Mouse (Mus musculus) limb, embryonic 12.5 days (tissue): ENCODE measurements at regions not wholly inside any gene's neighbourhood (a gene's known extent, or its start where the extent isn't known, plus 50 kb on each side); places are given as distances from the start of the nearest gene placed in this dataset.

Experiments
- ATAC-seq: fragments of 200-750 bp; cut with Nextera tagmentation; 2 replicates; pipeline ENCODE4 v1.8.0; 2017; ENCODE audit warnings: low read depth, moderate TSS enrichment; ENCODE audit not compliant: insufficient number of reproducible peaks, insufficient read depth, low FRiP score, low TSS enrichment
- H3K27ac ChIP-seq: fragments of 300-500 bp; sonication (generic); 2 replicates; pipeline ENCODE4 v1.5.1; 2016; ENCODE audit warnings: mild to moderate bottlenecking, moderate library complexity
- H3K27me3 ChIP-seq: fragments of 300-500 bp; sonication (generic); 2 replicates; pipeline ENCODE4 v1.6.1; 2016; ENCODE audit warnings: mild to moderate bottlenecking, moderate library complexity
- H3K36me3 ChIP-seq: fragments of 300-500 bp; sonication (generic); 2 replicates; pipeline ENCODE4 v1.6.1; 2016; ENCODE audit warnings: mild to moderate bottlenecking, moderate library complexity
- H3K4me1 ChIP-seq: fragments of 300-500 bp; sonication (generic); replicated peaks from 2 replicates; pipeline ENCODE4 v1.6.1; 2016
- H3K4me2 ChIP-seq: fragments of 300-500 bp; sonication (generic); 2 replicates; pipeline ENCODE4 v1.6.1; 2016; ENCODE audit warnings: mild to moderate bottlenecking, moderate library complexity
- H3K4me3 ChIP-seq: fragments of 300-500 bp; sonication (generic); replicated peaks from 2 replicates; pipeline ENCODE4 v1.5.1; 2016; ENCODE audit warnings: mild to moderate bottlenecking
- H3K9ac ChIP-seq: fragments of 300-500 bp; sonication (generic); replicated peaks from 2 replicates; pipeline ENCODE4 v1.6.1; 2016; ENCODE audit warnings: mild to moderate bottlenecking, moderate library complexity
- H3K9me3 ChIP-seq: fragments of 300-500 bp; sonication (generic); 2 replicates; pipeline ENCODE4 v1.6.1; 2016; ENCODE audit warnings: mild to moderate bottlenecking, moderate library complexity
- WGBS: fragments of 180-500 bp; shearing (Covaris S2); methylation state at CpG from one replicate; pipeline ENCODE4 v1.1.7; 2016; 5-methylcytosine and 5-hydroxymethylcytosine counted together

GRCm38 (mm10) chr6:7120136-7120535 is 164.3 kb downstream of the Sdhaf3 start:
- no peaks in the 10 kb centered on the region for H3K27me3 ChIP-seq
- no peak overlapping the region for H3K27ac ChIP-seq
- WGBS, result 26% methylated on average over 4 of the region's 4 CpGs
- H3K4me1 ChIP-seq, result no peaks in the 10 kb centered on the region
- no peak overlapping the region for H3K4me3 ChIP-seq
- H3K4me2 ChIP-seq, result no peak overlapping the region
- H3K36me3 ChIP-seq, result no peaks in the 10 kb centered on the region
- H3K9me3 ChIP-seq, result no peaks in the 10 kb centered on the region
- ATAC-seq, result no peak
- no peak overlapping the region for H3K9ac ChIP-seq

DNA sequence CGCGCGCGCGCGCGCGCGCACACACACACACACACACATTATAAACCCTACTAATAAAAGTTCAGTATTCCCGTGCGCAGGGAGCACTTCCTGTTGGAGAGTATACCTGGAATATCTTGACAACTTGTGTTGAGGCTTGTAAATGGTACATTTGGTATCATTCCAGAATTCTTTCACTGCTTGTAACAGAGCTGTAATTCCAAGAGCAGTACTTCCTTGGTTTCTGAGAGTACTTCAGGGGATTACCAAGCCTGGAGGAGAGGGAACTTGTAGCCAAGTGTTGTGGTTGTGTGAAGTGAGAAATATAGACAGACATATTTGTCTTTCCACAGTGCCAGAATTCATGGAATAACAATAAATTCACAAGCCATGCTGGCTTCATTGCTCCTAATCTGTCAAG is 177.2 kb downstream of the Sdhaf3 start:
- 93% methylated on average over 11 of the region's 11 CpGs for WGBS
- Histone ChIP-seq H3K4me3 (no peak overlapping the region), H3K9me3 (no peaks in the 10 kb centered on the region), H3K36me3 (no peaks in the 10 kb centered on the region), H3K4me2 (no peak overlapping the region), H3K27ac (no peak overlapping the region), H3K4me1 (peaks cover 17% of the 10 kb centered on the region), H3K27me3 (no peaks in the 10 kb centered on the region), H3K9ac (no peak overlapping the region)
- no peak for ATAC-seq

GRCm38 (mm10) chr6:7134062-7134461 is 178.3 kb downstream of the Sdhaf3 start:
- H3K4me3 ChIP-seq, result no peak overlapping the region
- peaks cover 17% of the 10 kb centered on the region for H3K4me1 ChIP-seq
- H3K4me2 ChIP-seq, result no peak overlapping the region
- no peaks in the 10 kb centered on the region for H3K27me3 ChIP-seq
- no peaks in the 10 kb centered on the region for H3K36me3 ChIP-seq
- no peaks in the 10 kb centered on the region for H3K9me3 ChIP-seq
- no peak overlapping the region for H3K27ac ChIP-seq
- no peak overlapping the region for H3K9ac ChIP-seq
- ATAC-seq, result no peak
- 19% methylated on average over 4 of the region's 4 CpGs for whole genome bisulfite sequencing

- Histone ChIP-seq H3K27ac (no peak overlapping the region), H3K4me3 (no peak overlapping the region), H3K4me1 (peaks cover 17% of the 10 kb centered on the region), H3K27me3 (no peaks in the 10 kb centered on the region), H3K9me3 (no peaks in the 10 kb centered on the region), H3K36me3 (no peaks in the 10 kb centered on the region), H3K9ac (no peak overlapping the region), H3K4me2 (no peak overlapping the region)
- 73% methylated on average over 1 of the region's 1 CpGs for WGBS
- no peak for ATAC-seq
Measured at GRCm38 (mm10) chr6:7134888-7135287, 179.1 kb downstream of the Sdhaf3 start.

GRCm38 (mm10) chr6:7181711-7182110 is 225.9 kb downstream of the Sdhaf3 start:
- WGBS, result 74% methylated on average over 2 of the region's 2 CpGs
- H3K36me3 ChIP-seq, result no peaks in the 10 kb centered on the region
- no peaks in the 10 kb centered on the region for H3K4me1 ChIP-seq
- no peak overlapping the region for H3K9ac ChIP-seq
- no peak overlapping the region for H3K4me2 ChIP-seq
- H3K27ac ChIP-seq, result no peak overlapping the region
- ATAC-seq, result no peak
- no peaks in the 10 kb centered on the region for H3K27me3 ChIP-seq
- H3K4me3 ChIP-seq, result no peak overlapping the region
- no peaks in the 10 kb centered on the region for H3K9me3 ChIP-seq

DNA sequence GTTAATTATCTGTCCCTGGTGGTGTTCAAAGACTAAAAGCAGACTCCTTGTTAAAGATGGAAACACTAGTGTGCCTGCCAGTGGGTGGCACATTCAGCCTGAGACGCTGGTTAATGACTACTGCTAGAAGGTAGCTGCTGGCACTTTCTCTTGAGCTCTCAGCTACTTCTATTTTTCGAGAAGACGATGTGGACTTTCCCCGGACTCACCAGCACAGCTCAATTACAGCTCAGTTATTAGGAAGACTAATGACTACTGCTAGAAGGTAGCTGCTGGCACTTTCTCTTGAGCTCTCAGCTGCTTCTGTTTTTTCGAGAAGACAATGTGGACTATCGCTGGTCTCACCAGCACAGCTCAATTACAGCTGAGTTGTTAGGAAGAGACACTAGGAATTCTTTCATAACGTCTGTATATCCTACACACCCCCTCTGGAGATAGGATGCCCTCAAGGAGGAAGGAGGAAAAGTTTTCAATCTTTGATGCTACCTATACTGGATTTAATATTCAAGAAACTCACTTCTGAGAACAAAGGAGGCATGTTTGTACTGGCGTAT is 243.3 kb downstream of the Sdhaf3 start:
- Histone ChIP-seq H3K9ac (no peak overlapping the region), H3K27me3 (no peaks in the 10 kb centered on the region), H3K4me1 (no peaks in the 10 kb centered on the region), H3K4me3 (no peak overlapping the region), H3K4me2 (no peak overlapping the region), H3K27ac (no peak overlapping the region), H3K9me3 (no peaks in the 10 kb centered on the region), H3K36me3 (no peaks in the 10 kb centered on the region)
- WGBS, result 32% methylated on average over 8 of the region's 8 CpGs
- ATAC-seq, result no peak

DNA sequence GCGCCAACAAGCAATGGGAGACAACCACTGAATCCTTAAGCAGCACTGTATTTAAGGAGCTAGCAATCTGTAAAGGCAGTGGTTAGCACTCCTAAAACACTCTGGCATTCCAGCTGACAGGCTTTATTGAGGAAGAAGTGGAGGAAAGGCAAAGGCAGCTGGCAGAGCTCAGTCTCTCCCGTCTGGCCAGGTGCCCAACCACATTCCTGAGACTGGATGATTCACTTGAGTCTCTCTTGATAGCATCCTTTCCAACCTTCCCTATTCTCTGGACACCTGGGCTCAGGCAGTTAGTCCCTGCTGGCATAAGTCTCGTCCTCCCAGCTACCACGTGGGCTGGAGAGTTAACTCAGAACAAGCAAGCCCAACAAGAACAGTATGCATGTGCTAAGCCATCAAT is 260.1 kb downstream of the Sdhaf3 start:
- 50% methylated on average over 4 of the region's 4 CpGs for WGBS
- Histone ChIP-seq H3K27me3 (peaks cover 4% of the 10 kb centered on the region; the same call in 1 of the 2 replicates), H3K27ac (no peak overlapping the region), H3K4me1 (no peaks in the 10 kb centered on the region), H3K36me3 (no peaks in the 10 kb centered on the region), H3K9me3 (no peaks in the 10 kb centered on the region), H3K4me3 (no peak overlapping the region), H3K9ac (no peak overlapping the region), H3K4me2 (no peak overlapping the region)
- no peak for ATAC-seq

DNA sequence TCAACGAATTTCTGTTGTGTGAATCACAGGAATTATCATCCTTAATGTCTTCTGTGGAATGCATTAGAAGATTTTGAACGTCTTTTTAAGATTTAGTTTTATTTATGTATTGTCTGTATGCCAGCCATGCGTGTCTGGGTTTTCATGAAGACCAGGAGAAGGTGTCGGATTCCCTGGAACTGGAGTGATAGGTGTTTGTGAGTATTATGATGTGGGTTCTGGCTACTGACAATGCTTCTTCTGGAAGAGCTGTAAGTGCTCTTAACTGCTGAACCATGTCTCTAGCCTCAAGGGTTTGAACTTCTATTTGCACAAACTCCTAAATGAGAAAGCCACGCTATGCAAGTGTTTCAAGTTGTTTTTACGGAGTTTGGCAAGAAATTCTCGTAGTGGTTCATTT is 296.5 kb downstream of the Sdhaf3 start:
- no peaks in the 10 kb centered on the region for H3K27me3 ChIP-seq
- WGBS, result 71% methylated on average over 7 of the region's 7 CpGs
- no peak overlapping the region for H3K9ac ChIP-seq
- no peak overlapping the region for H3K27ac ChIP-seq
- no peaks in the 10 kb centered on the region for H3K4me1 ChIP-seq
- H3K9me3 ChIP-seq, result no peaks in the 10 kb centered on the region
- H3K4me2 ChIP-seq, result no peak overlapping the region
- no peak overlapping the region for H3K4me3 ChIP-seq
- no peaks in the 10 kb centered on the region for H3K36me3 ChIP-seq
- no peak for ATAC-seq

- H3K4me1 ChIP-seq, result no peaks in the 10 kb centered on the region
- H3K36me3 ChIP-seq, result no peaks in the 10 kb centered on the region
- H3K4me3 ChIP-seq, result no peak overlapping the region
- H3K4me2 ChIP-seq, result no peak overlapping the region
- ATAC-seq, result no peak
- H3K27me3 ChIP-seq, result no peaks in the 10 kb centered on the region
- 34% methylated on average over 4 of the region's 4 CpGs for WGBS
- H3K9ac ChIP-seq, result no peak overlapping the region
- H3K9me3 ChIP-seq, result no peaks in the 10 kb centered on the region
- no peak overlapping the region for H3K27ac ChIP-seq
Measured at GRCm38 (mm10) chr6:7277431-7277830, 277.2 kb upstream of the Tac1 start.

DNA sequence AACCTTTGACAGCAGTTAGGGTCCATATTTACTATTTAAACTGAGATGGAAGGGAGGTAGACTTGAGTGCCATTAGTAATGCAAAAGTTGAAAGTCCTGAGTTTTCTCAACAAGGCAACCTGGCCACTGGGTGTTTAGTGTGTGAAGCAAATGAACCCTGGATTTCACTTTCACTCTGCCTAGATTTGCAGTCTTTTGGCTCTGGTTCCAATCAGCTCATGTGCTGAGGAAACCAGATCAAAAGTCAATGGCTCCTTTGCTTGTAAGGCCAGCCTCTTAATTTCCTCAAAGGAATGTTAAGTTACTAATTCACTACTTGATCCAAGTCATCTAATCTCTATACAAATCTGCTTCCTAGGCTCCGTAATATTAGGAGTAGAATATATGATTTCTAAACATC is 247.7 kb upstream of the Tac1 start:
- whole genome bisulfite sequencing, result 72% methylated on average over 1 of the region's 1 CpGs
- no peaks in the 10 kb centered on the region for H3K9me3 ChIP-seq
- H3K4me3 ChIP-seq, result no peak overlapping the region
- no peak for ATAC-seq
- no peaks in the 10 kb centered on the region for H3K4me1 ChIP-seq
- no peak overlapping the region for H3K27ac ChIP-seq
- no peak overlapping the region for H3K4me2 ChIP-seq
- no peaks in the 10 kb centered on the region for H3K27me3 ChIP-seq
- H3K36me3 ChIP-seq, result no peaks in the 10 kb centered on the region
- no peak overlapping the region for H3K9ac ChIP-seq

DNA sequence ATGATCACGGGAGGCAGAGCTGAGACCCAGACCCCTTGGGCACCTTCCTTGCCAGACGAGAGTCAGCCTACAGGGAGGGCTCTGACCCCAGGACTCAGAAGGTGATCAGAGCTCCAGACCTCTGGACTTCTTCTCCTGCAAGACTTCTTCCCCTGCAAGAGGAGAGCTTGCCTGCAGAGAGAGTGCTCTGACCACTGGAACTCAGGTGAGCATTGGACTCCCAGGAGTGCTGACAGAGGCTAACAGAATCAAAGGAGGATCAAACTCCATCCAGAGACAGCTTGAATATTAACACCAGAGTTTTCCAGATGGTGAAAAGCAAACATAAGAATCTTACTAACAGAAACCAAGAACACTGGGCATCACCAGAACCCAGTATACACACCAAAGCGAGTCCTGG is 241.2 kb upstream of the Tac1 start:
- H3K4me3 ChIP-seq, result no peak overlapping the region
- WGBS, result 89% methylated on average over 3 of the region's 3 CpGs
- H3K36me3 ChIP-seq, result no peaks in the 10 kb centered on the region
- H3K27ac ChIP-seq, result no peak overlapping the region
- no peak overlapping the region for H3K9ac ChIP-seq
- no peak overlapping the region for H3K4me2 ChIP-seq
- H3K27me3 ChIP-seq, result no peaks in the 10 kb centered on the region
- no peak for ATAC-seq
- no peaks in the 10 kb centered on the region for H3K4me1 ChIP-seq
- no peaks in the 10 kb centered on the region for H3K9me3 ChIP-seq

DNA sequence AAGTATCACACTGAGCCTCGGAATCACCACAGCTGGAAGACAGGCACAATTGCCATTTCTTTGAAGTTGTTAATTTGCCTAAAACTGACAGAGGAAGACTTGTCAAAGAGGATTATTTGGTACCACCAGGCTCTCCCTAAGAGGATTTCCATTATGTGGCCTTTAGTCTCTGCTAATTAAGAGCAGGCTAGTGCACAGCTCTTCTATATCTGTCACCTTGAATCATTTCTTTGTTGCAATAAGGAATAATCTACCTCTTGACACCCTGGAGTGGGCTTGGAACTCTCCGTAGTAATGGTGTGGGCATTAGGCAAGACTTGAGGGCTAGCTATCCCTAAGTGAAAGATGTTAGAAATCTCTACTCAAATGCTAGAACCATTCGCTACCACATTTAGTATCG is 227.7 kb upstream of the Tac1 start:
- Histone ChIP-seq H3K27me3 (no peaks in the 10 kb centered on the region), H3K9ac (no peak overlapping the region), H3K27ac (no peak overlapping the region), H3K36me3 (no peaks in the 10 kb centered on the region), H3K4me2 (no peak overlapping the region), H3K4me1 (no peaks in the 10 kb centered on the region), H3K4me3 (no peak overlapping the region), H3K9me3 (no peaks in the 10 kb centered on the region)
- ATAC-seq, result no peak
- WGBS, result 46% methylated on average over 4 of the region's 4 CpGs
